Mouse (Mus musculus) megakaryocyte, embryonic 14.5 days (primary cell): ENCODE measurements at regions not wholly inside any gene's neighbourhood (a gene's known extent, or its start where the extent isn't known, plus 50 kb on each side); places are given as distances from the start of the nearest gene placed in this dataset.

ENCODE experiments used
- FLI1 ChIP-seq: IDR thresholded peaks from 2 replicates; pipeline ENCODE4 v1.6.1; 2012; ENCODE audit warnings: low read length, inconsistent platforms, mixed read lengths
- GATA1 ChIP-seq: IDR thresholded peaks from 3 replicates; pipeline ENCODE4 v1.6.1; 2012; ENCODE audit warnings: mixed read lengths, low read length, inconsistent platforms, borderline replicate concordance

DNA sequence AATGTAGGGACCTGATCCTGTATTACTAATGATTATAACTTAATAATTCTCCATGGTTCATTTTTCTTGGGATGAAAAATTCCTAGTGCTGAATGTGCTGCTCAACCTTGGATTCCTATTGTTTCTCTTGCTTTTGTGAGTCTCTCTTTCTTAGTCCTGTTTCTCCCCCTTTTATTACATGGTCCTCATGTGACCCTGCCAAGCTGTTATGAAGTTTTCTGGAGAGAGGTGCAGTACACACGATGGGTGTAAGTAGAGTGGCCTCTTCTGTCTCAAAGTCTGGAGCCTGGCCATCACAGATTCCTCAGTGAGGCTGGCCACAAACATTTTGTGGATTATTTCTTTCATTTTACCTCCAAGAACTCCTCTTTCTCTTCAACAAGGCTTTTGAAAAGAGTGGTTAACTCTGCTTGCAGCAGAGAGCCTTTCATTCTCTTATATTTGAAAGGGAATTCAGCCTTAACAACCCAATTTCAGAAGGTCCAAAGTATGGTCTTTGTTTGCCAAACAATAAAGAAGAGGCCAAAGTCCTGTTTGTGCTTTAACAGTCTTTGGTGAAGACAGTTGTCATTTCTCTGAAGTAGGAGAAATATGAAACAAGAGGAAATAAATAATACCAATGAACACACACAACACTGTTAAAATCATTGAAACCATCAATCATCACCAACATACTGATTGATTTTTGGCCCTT, 313.3 kb downstream of the Osr1 start:
- no peak for TF ChIP-seq GATA1
- no peak for TF ChIP-seq FLI1
